Mouse (Mus musculus) stomach, postnatal 0 days (tissue): ENCODE results near the gene Pced1b. TPM values are rescaled to one million over a fixed set of nuclear protein-coding genes. Genes with fewer than 3 reads are reported as not detected.

Experiments
- ATAC-seq: fragments of 200-750 bp; cut with Nextera tagmentation; 2 replicates; pipeline ENCODE4 v1.8.0; 2017; ENCODE audit not compliant: low FRiP score, low TSS enrichment
- DNase-seq: peaks from one replicate; pipeline ENCODE4 v3.0.0-alpha.2; 2016; ENCODE audit warnings: low spot score
- H3K27ac ChIP-seq: fragments of 300-500 bp; sonication (generic); replicated peaks from 2 replicates; pipeline ENCODE4 v1.5.1; 2014; ENCODE audit warnings: mild to moderate bottlenecking, control low read depth
- H3K27me3 ChIP-seq: fragments of 300-500 bp; sonication (generic); 2 replicates; pipeline ENCODE4 v1.6.1; 2014; ENCODE audit warnings: low read length; ENCODE audit not compliant: control insufficient read depth, insufficient read depth
- H3K36me3 ChIP-seq: fragments of 300-500 bp; sonication (generic); 2 replicates; pipeline ENCODE4 v1.6.1; 2014; ENCODE audit warnings: low read length, mixed read lengths; ENCODE audit not compliant: control insufficient read depth, insufficient read depth
- H3K4me1 ChIP-seq: fragments of 300-500 bp; sonication (generic); replicated peaks from 2 replicates; pipeline ENCODE4 v1.6.1; 2014; ENCODE audit warnings: antibody characterized with exemption; ENCODE audit not compliant: control insufficient read depth, insufficient read depth
- H3K4me2 ChIP-seq: fragments of 300-500 bp; sonication (generic); replicated peaks from 2 replicates; pipeline ENCODE4 v1.6.1; 2014; ENCODE audit warnings: low read depth, mild to moderate bottlenecking, control low read depth, moderate library complexity
- H3K4me3 ChIP-seq: fragments of 300-500 bp; sonication (generic); 2 replicates; pipeline ENCODE4 v1.5.1; 2014; ENCODE audit warnings: low read depth, low read length, control low read depth
- H3K9ac ChIP-seq: fragments of 300-500 bp; sonication (generic); 2 replicates; pipeline ENCODE4 v1.6.1; 2014; ENCODE audit warnings: mild to moderate bottlenecking, low read length, control low read depth, mixed read lengths
- H3K9me3 ChIP-seq: fragments of 300-500 bp; sonication (generic); 2 replicates; pipeline ENCODE4 v1.6.1; 2016; ENCODE audit warnings: low read length; ENCODE audit not compliant: control insufficient read depth
- CTCF ChIP-seq: IDR thresholded peaks from 2 replicates; pipeline ENCODE4 v1.5.1; 2016; ENCODE audit warnings: antibody characterized with exemption, low read depth, mild to moderate bottlenecking, moderate library complexity
- EP300 ChIP-seq: optimal IDR thresholded peaks from 2 replicates; pipeline ENCODE3; 2016; ENCODE audit warnings: antibody characterized with exemption
- WGBS: fragments of 180-500 bp; shearing (Covaris S2); extraction: QIAGEN DNeasy Blood & Tissue Kit; methylation state at CpG from one replicate; pipeline ENCODE4 v1.1.7; 2014; 5-methylcytosine and 5-hydroxymethylcytosine counted together
- polyA plus RNA-seq: library from polyadenylated mRNA; unstranded; fragments of >200 nt; fragmentation: Nextera tagmentation; extraction: Ambion mirVana; gene quantifications from 2 replicates; pipeline ENCODE4 v1.2.1, GENCODE M21; 2015

Pced1b gene
- polyA plus RNA-seq, 1 experiment from 2014 or later: 1.6 TPM

- no peak overlapping the region for H3K4me2 ChIP-seq
- TF ChIP-seq CTCF: no peak
- H3K36me3 ChIP-seq: no peaks in the 10 kb centered on the region
- DNase-seq (no peak), ATAC-seq (no peak)
- WGBS: 48% methylated on average over 8 of the region's 8 CpGs
- no peaks in the 10 kb centered on the region for H3K9me3 ChIP-seq
- no peak overlapping the region for H3K4me3 ChIP-seq
- H3K27me3 ChIP-seq: no peaks in the 10 kb centered on the region
- no peak overlapping the region for H3K27ac ChIP-seq
- H3K9ac ChIP-seq: no peak overlapping the region
- H3K4me1 ChIP-seq: no peaks in the 10 kb centered on the region
These were observed 20.3 kb downstream of the Pced1b start for GRCm38 (mm10) chr15:97267094-97267695.

GRCm38 (mm10) chr15:97271985-97272697 is 25.2 kb downstream of the Pced1b start:
- Histone ChIP-seq H3K9me3 (no peaks in the 10 kb centered on the region), H3K4me1 (no peaks in the 10 kb centered on the region), H3K27me3 (no peaks in the 10 kb centered on the region), H3K27ac (no peak overlapping the region), H3K9ac (no peak overlapping the region), H3K4me3 (no peak overlapping the region), H3K4me2 (no peak overlapping the region), H3K36me3 (no peaks in the 10 kb centered on the region)
- ATAC-seq (peak; percentile 61; the same call in 1 of the 2 replicates), DNase-seq (no peak)
- WGBS: 46% methylated on average over 7 of the region's 7 CpGs
- TF ChIP-seq CTCF (no peak), EP300 (no peak)

GRCm38 (mm10) chr15:97272831-97273230 is 25.9 kb downstream of the Pced1b start:
- no peak for ATAC-seq
- Histone ChIP-seq H3K27me3 (no peaks in the 10 kb centered on the region), H3K9ac (no peak overlapping the region), H3K9me3 (no peaks in the 10 kb centered on the region), H3K36me3 (no peaks in the 10 kb centered on the region), H3K4me1 (no peaks in the 10 kb centered on the region), H3K4me3 (no peak overlapping the region), H3K27ac (no peak overlapping the region), H3K4me2 (no peak overlapping the region)
- no peak for DNase-seq
- no peak for TF ChIP-seq EP300
- TF ChIP-seq CTCF: no peak
- WGBS: 83% methylated on average over 3 of the region's 3 CpGs

- no peaks in the 10 kb centered on the region for H3K27me3 ChIP-seq
- H3K4me3 ChIP-seq: no peak overlapping the region
- WGBS: 85% methylated on average over 12 of the region's 12 CpGs
- no peak for ATAC-seq
- no peak overlapping the region for H3K27ac ChIP-seq
- H3K4me2 ChIP-seq: no peak overlapping the region
- H3K4me1 ChIP-seq: no peaks in the 10 kb centered on the region
- TF ChIP-seq CTCF: no peak
- TF ChIP-seq EP300: no peak
- no peaks in the 10 kb centered on the region for H3K36me3 ChIP-seq
- H3K9ac ChIP-seq: no peak overlapping the region
- H3K9me3 ChIP-seq: no peaks in the 10 kb centered on the region
- DNase-seq: peak; percentile 4
These were observed 28.9 kb downstream of the Pced1b start for GRCm38 (mm10) chr15:97275626-97276395.

GRCm38 (mm10) chr15:97276660-97277153 is 29.8 kb downstream of the Pced1b start:
- DNase-seq (peak; percentile 20), ATAC-seq (peak; percentile 77)
- Histone ChIP-seq H3K27me3 (no peaks in the 10 kb centered on the region), H3K4me2 (no peak overlapping the region), H3K27ac (no peak overlapping the region), H3K9me3 (no peaks in the 10 kb centered on the region), H3K4me1 (no peaks in the 10 kb centered on the region), H3K4me3 (no peak overlapping the region), H3K36me3 (no peaks in the 10 kb centered on the region), H3K9ac (no peak overlapping the region)
- TF ChIP-seq EP300 (no peak), CTCF (no peak)
- 45% methylated on average over 20 of the region's 20 CpGs for WGBS
